Mouse (Mus musculus): Measurements from ENCODE around the gene Klf5.

Klf5 gene

DNA sequence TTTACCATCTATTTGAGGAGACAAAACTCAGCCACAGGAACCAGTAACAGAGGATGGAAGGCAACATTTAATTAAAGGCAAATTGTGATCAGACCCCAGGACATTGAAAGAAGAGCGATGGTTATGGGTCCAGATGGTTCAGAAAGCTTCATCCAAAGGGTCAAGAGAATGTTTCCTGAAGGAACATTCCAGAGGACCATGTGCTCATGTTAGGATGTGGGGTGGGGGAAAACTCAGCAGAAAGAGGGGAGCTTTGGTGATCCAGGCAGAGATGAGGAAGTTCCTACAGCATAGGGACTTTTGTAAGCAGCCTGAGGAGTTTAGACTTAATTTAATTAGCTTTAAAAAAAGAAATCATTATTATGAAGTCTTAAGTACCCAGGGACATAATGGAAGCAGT is 42.2 kb downstream of the Klf5 start:
- no peaks in the 10 kb centered on the region for H3K27me3 ChIP-seq (ENCODE audit: insufficient read depth, low read length)
- TF ChIP-seq CTCF (conservative IDR thresholded peaks at IDR 0.05; ENCODE audit: low read length) (no peak), POU5F1 (IDR thresholded peaks at IDR 0.05; ENCODE audit: borderline replicate concordance, low read length) (no peak), NANOG (IDR thresholded peaks at IDR 0.05; ENCODE audit: borderline replicate concordance, low read length) (no peak)
- peaks cover 61% of the 10 kb centered on the region for H3K4me1 ChIP-seq (replicated peaks; ENCODE audit: low read depth, low read length)
- peaks cover 35% of the 10 kb centered on the region for H3K36me3 ChIP-seq (ENCODE audit: insufficient read depth, low read length)
- 0 out of 2 replicates have a peak overlapping the region, but pooled peaks have one; percentile 35 for H3K4me3 ChIP-seq (replicated peaks; ENCODE audit: low read length)
- peaks cover 24% of the 10 kb centered on the region for H3K9me3 ChIP-seq (ENCODE audit: low read length)

GRCm38 (mm10) chr14:99348175-99348764 is 49.8 kb downstream of the Klf5 start:
- H3K36me3 ChIP-seq (ENCODE audit: insufficient read depth, low read length) = peaks cover 27% of the 10 kb centered on the region
- peaks cover 63% of the 10 kb centered on the region for H3K4me1 ChIP-seq (replicated peaks; ENCODE audit: low read depth, low read length)
- no peaks in the 10 kb centered on the region for H3K27me3 ChIP-seq (ENCODE audit: insufficient read depth, low read length)
- peaks cover 25% of the 10 kb centered on the region for H3K9me3 ChIP-seq (ENCODE audit: low read length)
- H3K4me3 ChIP-seq (replicated peaks; ENCODE audit: low read length) = peak overlapping the region; percentile 17
- TF ChIP-seq NANOG (IDR thresholded peaks at IDR 0.05; ENCODE audit: borderline replicate concordance, low read length) (no peak), POU5F1 (IDR thresholded peaks at IDR 0.05; ENCODE audit: borderline replicate concordance, low read length) (no peak), CTCF (conservative IDR thresholded peaks at IDR 0.05; ENCODE audit: low read length) (no peak)

GRCm38 (mm10) chr14:99349606-99350005 is 51.1 kb downstream of the Klf5 start:
- Histone ChIP-seq H3K27me3 (ENCODE audit: insufficient read depth, low read length) (no peaks in the 10 kb centered on the region), H3K9me3 (ENCODE audit: low read length) (peaks cover 13% of the 10 kb centered on the region), H3K4me3 (replicated peaks; ENCODE audit: low read length) (0 out of 2 replicates have a peak overlapping the region, but pooled peaks have one; percentile 11), H3K4me1 (replicated peaks; ENCODE audit: low read depth, low read length) (peaks cover 70% of the 10 kb centered on the region), H3K36me3 (ENCODE audit: insufficient read depth, low read length) (peaks cover 16% of the 10 kb centered on the region)
- TF ChIP-seq CTCF (conservative IDR thresholded peaks at IDR 0.05; ENCODE audit: low read length) (no peak; the same call in 1 of the 2 replicates), NANOG (IDR thresholded peaks at IDR 0.05; ENCODE audit: borderline replicate concordance, low read length) (no peak), POU5F1 (IDR thresholded peaks at IDR 0.05; ENCODE audit: borderline replicate concordance, low read length) (no peak)

DNA sequence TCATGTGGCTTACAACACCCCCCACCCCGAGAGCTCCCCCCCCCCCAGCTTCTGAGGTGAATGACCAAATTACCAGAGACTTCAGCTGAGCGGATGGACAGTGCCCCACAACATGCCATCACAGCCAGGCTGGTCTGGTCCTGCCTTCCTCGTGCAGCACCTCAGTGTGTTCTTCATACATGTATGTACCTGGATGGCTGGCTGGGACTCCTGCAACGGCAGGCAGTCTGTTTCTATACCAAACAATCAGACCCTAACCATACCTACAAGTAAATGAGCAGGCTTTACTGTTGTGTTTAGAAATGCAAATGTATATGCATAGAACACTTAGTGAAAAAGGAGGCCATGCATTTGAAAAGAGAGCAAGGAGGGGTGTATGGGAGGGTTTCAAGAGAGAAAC is 54.5 kb downstream of the Klf5 start:
- H3K4me3 ChIP-seq (replicated peaks; ENCODE audit: low read length) = peak overlapping the region; percentile 54
- peaks cover 68% of the 10 kb centered on the region for H3K4me1 ChIP-seq (replicated peaks; ENCODE audit: low read depth, low read length)
- no peaks in the 10 kb centered on the region for H3K36me3 ChIP-seq (ENCODE audit: insufficient read depth, low read length)
- TF ChIP-seq POU5F1 (IDR thresholded peaks at IDR 0.05; ENCODE audit: borderline replicate concordance, low read length) (no peak), NANOG (IDR thresholded peaks at IDR 0.05; ENCODE audit: borderline replicate concordance, low read length) (0 out of 2 replicates have a peak, but pooled peaks have one; percentile 24)
- H3K9me3 ChIP-seq (ENCODE audit: low read length) = no peaks in the 10 kb centered on the region
- H3K27me3 ChIP-seq (ENCODE audit: insufficient read depth, low read length) = no peaks in the 10 kb centered on the region

GRCm38 (mm10) chr14:99354046-99354445 is 55.6 kb downstream of the Klf5 start:
- peaks cover 61% of the 10 kb centered on the region for H3K4me1 ChIP-seq (replicated peaks; ENCODE audit: low read depth, low read length)
- H3K36me3 ChIP-seq (ENCODE audit: insufficient read depth, low read length) = no peaks in the 10 kb centered on the region
- no peaks in the 10 kb centered on the region for H3K9me3 ChIP-seq (ENCODE audit: low read length)
- H3K4me3 ChIP-seq (replicated peaks; ENCODE audit: low read length) = no peak overlapping the region
- peak; percentile 58; the same call in 1 of the 2 replicates for TF ChIP-seq POU5F1 (IDR thresholded peaks at IDR 0.05; ENCODE audit: borderline replicate concordance, low read length)
- TF ChIP-seq CTCF (conservative IDR thresholded peaks at IDR 0.05; ENCODE audit: low read length) = no peak
- TF ChIP-seq NANOG (IDR thresholded peaks at IDR 0.05; ENCODE audit: borderline replicate concordance, low read length) = no peak
- H3K27me3 ChIP-seq (ENCODE audit: insufficient read depth, low read length) = no peaks in the 10 kb centered on the region

DNA sequence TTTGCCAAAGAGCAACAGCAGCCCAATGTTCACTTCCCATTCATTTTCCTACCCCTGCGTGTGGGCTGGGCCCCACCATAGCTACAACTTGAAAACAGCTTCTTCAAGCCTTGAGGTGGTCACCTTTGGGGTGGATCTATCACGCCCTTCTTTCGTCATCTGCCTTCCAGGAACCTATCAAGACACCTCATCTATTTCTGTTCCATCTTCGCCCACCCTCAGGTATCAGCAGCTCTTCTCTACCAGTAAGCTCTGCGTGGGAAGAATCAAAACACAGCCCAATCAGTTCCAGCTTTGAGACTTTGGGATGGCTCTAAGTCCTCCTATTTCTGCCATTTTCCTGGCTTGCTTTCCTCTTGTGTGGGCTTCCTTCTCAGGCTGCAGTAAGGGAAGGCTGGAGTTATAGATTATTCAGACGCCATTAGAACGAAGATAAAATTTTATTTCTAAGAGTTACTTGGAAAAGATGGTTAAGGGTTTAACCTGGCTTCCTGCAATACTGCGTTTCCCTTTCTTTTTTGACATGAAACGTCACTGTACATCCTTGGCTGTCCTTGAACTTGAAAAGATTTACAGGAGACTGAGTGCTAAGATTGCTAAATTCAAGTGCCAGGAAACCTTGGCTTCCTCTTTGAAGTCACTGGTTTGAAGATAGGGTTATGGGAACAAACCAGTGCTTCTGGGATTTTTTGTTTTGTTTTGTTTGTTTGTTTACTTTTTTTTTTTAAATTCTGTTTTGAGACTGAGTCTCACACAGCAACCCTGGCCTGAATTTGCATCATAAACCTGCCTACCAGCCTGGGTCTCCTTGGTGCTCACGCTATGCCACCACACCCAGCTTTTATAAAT is 56.5 kb downstream of the Klf5 start:
- Histone ChIP-seq H3K9me3 (ENCODE audit: low read length) (no peaks in the 10 kb centered on the region), H3K4me1 (replicated peaks; ENCODE audit: low read depth, low read length) (peaks cover 56% of the 10 kb centered on the region), H3K4me3 (replicated peaks; ENCODE audit: low read length) (no peak overlapping the region), H3K36me3 (ENCODE audit: insufficient read depth, low read length) (no peaks in the 10 kb centered on the region), H3K27me3 (ENCODE audit: insufficient read depth, low read length) (no peaks in the 10 kb centered on the region)
- TF ChIP-seq NANOG (IDR thresholded peaks at IDR 0.05; ENCODE audit: borderline replicate concordance, low read length) (no peak), CTCF (conservative IDR thresholded peaks at IDR 0.05; ENCODE audit: low read length) (no peak), POU5F1 (IDR thresholded peaks at IDR 0.05; ENCODE audit: borderline replicate concordance, low read length) (no peak)

GRCm38 (mm10) chr14:99355610-99355870 is 57.0 kb downstream of the Klf5 start:
- H3K27me3 ChIP-seq (ENCODE audit: insufficient read depth, low read length) = no peaks in the 10 kb centered on the region
- no peaks in the 10 kb centered on the region for H3K9me3 ChIP-seq (ENCODE audit: low read length)
- TF ChIP-seq CTCF (conservative IDR thresholded peaks at IDR 0.05; ENCODE audit: low read length) (no peak), POU5F1 (IDR thresholded peaks at IDR 0.05; ENCODE audit: borderline replicate concordance, low read length) (no peak), NANOG (IDR thresholded peaks at IDR 0.05; ENCODE audit: borderline replicate concordance, low read length) (no peak)
- peaks cover 57% of the 10 kb centered on the region for H3K4me1 ChIP-seq (replicated peaks; ENCODE audit: low read depth, low read length)
- no peaks in the 10 kb centered on the region for H3K36me3 ChIP-seq (ENCODE audit: insufficient read depth, low read length)
- no peak overlapping the region for H3K4me3 ChIP-seq (replicated peaks; ENCODE audit: low read length)

DNA sequence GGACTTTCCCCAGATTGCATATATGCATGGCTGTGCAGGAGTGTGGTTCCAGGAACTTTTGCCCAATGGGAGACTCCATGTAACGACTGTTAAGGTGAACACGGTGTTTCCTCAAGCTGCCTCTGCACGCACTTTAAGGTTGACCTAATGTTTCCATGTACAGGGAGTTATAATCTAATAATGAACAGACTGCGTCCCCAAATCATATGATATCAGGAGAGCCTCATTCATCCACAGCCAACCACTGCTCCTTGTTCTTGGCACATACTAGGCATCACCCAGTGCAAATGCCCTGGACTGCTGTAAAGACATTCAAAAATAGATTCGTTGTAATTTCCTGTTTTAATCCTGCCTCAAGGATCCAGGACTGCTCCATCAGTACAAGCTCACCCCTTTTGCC is 64.5 kb downstream of the Klf5 start:
- TF ChIP-seq POU5F1 (IDR thresholded peaks at IDR 0.05; ENCODE audit: borderline replicate concordance, low read length) = no peak
- TF ChIP-seq CTCF (conservative IDR thresholded peaks at IDR 0.05; ENCODE audit: low read length) = no peak
- TF ChIP-seq NANOG (IDR thresholded peaks at IDR 0.05; ENCODE audit: borderline replicate concordance, low read length) = no peak
- Histone ChIP-seq H3K4me3 (replicated peaks; ENCODE audit: low read length) (no peak overlapping the region), H3K36me3 (ENCODE audit: insufficient read depth, low read length) (no peaks in the 10 kb centered on the region), H3K27me3 (ENCODE audit: insufficient read depth, low read length) (no peaks in the 10 kb centered on the region), H3K9me3 (ENCODE audit: low read length) (no peaks in the 10 kb centered on the region), H3K4me1 (replicated peaks; ENCODE audit: low read depth, low read length) (peaks cover 28% of the 10 kb centered on the region)

Measured in E14TG2a.4 (cell line).